Mouse (Mus musculus): ENCODE measurements around the gene Rep15.

DNA sequence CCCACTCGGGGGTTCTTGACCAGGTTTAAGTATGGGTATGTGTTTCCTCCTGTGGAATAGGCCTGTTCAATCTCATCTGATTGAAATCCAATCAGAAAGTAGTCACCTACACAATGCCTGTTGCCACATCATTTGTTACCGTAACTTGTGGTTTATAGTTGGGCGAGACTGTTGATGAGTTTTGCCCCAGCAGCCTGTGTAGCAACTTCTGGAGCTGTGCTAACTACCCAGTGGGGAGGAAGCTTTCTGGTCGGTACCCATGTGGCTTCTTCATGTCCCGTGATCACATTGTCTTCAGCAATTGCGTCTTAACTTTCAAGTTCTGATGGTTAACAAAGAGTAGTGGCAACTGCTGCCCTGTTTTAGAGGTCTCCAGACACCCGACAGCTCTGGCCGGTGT, 19.3 kb downstream of the Rep15 start:
- TF ChIP-seq POLR2A (IDR thresholded peaks at IDR 0.05; ENCODE audit: insufficient read depth, low read depth, low read length) (no peak), CTCF (IDR thresholded peaks at IDR 0.05; ENCODE audit: insufficient read depth, low read depth, low read length) (no peak)

Data from olfactory bulb, adult 2 months (tissue).